Mouse (Mus musculus) T-cell, adult 66 days (primary cell): ENCODE results near the gene Fastk. TPM values are rescaled to one million over a fixed set of nuclear protein-coding genes. Genes with fewer than 3 reads are reported as not detected.

Source experiments
- total RNA-seq, 2 experiments: library from RNA; stranded (reverse); gene quantifications; 3 replicates in 1 of 2; 4 replicates in 1 of 2; pipeline ENCODE4 v1.2.4; 2023

The Fastk gene
- total RNA-seq: 100 to 1,000 TPM in 1 of 2 experiments, 10 to 100 TPM in 1; 90.8 to 104 TPM

GRCm38 (mm10) chr5:24444746-24445427 lies at the start of gene Fastk:
Gene Fastk, minus strand, starts transcription at chr5:24445287.

GRCm38 (mm10) chr5:24452030-24452690 lies 7.1 kb upstream of the Fastk start, which contains the start of gene Agap3:
Gene Agap3, plus strand, starts transcription at chr5:24452177.

GRCm38 (mm10) chr5:24447624-24448298 lies 2.7 kb upstream of the Fastk start, which contains the start of gene Tmub1:
Gene Tmub1, minus strand, starts transcription at chr5:24447854.

GRCm38 (mm10) chr5:24423129-24424003 lies 21.7 kb downstream of the Fastk start, which contains the start of the genes Cdk5 and Slc4a2:
Gene Cdk5, minus strand, starts transcription at chr5:24423530.
Gene Slc4a2, plus strand, starts transcription at chr5:24423837.

GRCm38 (mm10) chr5:24413042-24413693 lies 31.9 kb downstream of the Fastk start, which contains the start of gene Asic3:
Gene Asic3, plus strand, starts transcription at chr5:24413392.

GRCm38 (mm10) chr5:24393392-24393997 lies 51.6 kb downstream of the Fastk start, which contains the start of gene Abcb8:
Gene Abcb8, plus strand, starts transcription at chr5:24393663.

GRCm38 (mm10) chr5:24391864-24392263 lies 53.2 kb downstream of the Fastk start, which contains the start of gene Atg9b:
Gene Atg9b, minus strand, starts transcription at chr5:24392143.

Other genes with a start within 250 kb of the Fastk start
- gene Kcnh2, start 93.7 kb downstream of the Fastk start, total RNA-seq: 1 to 10 TPM; 5.3 to 6.7 TPM
- gene Nos3, start 80.5 kb downstream of the Fastk start, total RNA-seq: not detected
- gene Atg9b, start 53.1 kb downstream of the Fastk start, total RNA-seq: under 1 TPM; 0.18 to 0.50 TPM
- gene Abcb8, start 51.6 kb downstream of the Fastk start, total RNA-seq: 10 to 100 TPM; 20.7 to 25.5 TPM
- gene Asic3, start 31.9 kb downstream of the Fastk start, total RNA-seq: under 1 TPM in 1 of 2 experiments, not detected in 1; 0.62 TPM
- 10 to 100 TPM; 29.6 to 43.1 TPM for gene Cdk5, start 21.8 kb downstream of the Fastk start, total RNA-seq
- 10 to 100 TPM; 53.8 to 84.9 TPM for gene Slc4a2, start 21.4 kb downstream of the Fastk start, total RNA-seq
- 10 to 100 TPM; 26.0 to 28.0 TPM for gene Tmub1, start 2.6 kb upstream of the Fastk start, total RNA-seq
- 10 to 100 TPM; 82.7 to 91.3 TPM for gene Agap3, start 6.9 kb upstream of the Fastk start, total RNA-seq
- not detected for gene Gbx1, start 81.9 kb upstream of the Fastk start, total RNA-seq
- not detected for gene Asb10, start 95.7 kb upstream of the Fastk start, total RNA-seq
- not detected for gene 4931409K22Rik, start 111.5 kb upstream of the Fastk start, total RNA-seq
- gene Abcf2, start 132.2 kb upstream of the Fastk start, total RNA-seq: 10 to 100 TPM; 46.5 to 47.9 TPM
- gene Chpf2, start 141.5 kb upstream of the Fastk start, total RNA-seq: 10 to 100 TPM; 41.0 to 42.2 TPM
- under 1 TPM in 1 of 2 experiments, not detected in 1; 0.32 TPM for gene Smarcd3, start 179.1 kb upstream of the Fastk start, total RNA-seq
- gene Nub1, start 240.2 kb upstream of the Fastk start, total RNA-seq: 10 to 100 TPM; 86.5 to 86.7 TPM